Mouse (Mus musculus) adrenal gland, adult 10 weeks (tissue): ENCODE data around the gene Olfr1175-ps. TPM values are rescaled to one million over a fixed set of nuclear protein-coding genes. Genes with fewer than 3 reads are reported as not detected.

Experiments used
- polyA plus RNA-seq: library from polyadenylated mRNA; stranded (reverse); fragments of 350-450 nt; fragmentation: Illumina TruSeq; extraction: RNeasy Lipid Tissue Mini Kit (QIAGEN cat#74804); gene quantifications from one replicate; pipeline ENCODE4 v1.2.3, GENCODE M21; 2014; ENCODE audit warnings: low read depth, low replicate concordance

Olfr1175-ps gene
- not detected for polyA plus RNA-seq

GRCm38 (mm10) chr2:88327115-88327514 lies at the start of gene Olfr1175-ps:
Olfr1175-ps (minus strand) TSS chr2:88327215.

GRCm38 (mm10) chr2:88346392-88346791 lies 19.4 kb upstream of the Olfr1175-ps start, which contains the start of gene Olfr1177-ps:
Olfr1177-ps (minus strand) TSS chr2:88346492.

DNA sequence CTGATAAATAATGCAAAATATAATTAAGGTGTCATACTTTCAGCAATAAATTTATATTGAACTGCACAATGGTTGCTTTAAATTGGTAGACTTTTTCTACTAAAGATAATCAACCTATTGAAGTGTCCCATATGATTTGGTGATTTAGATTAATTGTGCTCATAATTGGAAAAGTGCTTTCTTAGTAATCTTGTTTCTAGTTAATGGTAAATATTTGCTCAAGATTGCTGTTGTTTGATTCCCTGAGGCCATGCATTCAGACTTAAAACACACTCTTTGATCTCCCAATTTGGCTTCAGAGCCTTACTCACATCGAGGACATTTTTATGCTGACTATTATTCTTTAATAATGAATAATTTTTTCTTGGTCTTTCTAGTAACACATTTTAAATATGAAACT lies 9.4 kb upstream of the Olfr1175-ps start, which contains the start of gene Olfr1176:
Gene Olfr1176 (plus strand): TSS at position 301 of the 400 bp plus-strand sequence.

DNA sequence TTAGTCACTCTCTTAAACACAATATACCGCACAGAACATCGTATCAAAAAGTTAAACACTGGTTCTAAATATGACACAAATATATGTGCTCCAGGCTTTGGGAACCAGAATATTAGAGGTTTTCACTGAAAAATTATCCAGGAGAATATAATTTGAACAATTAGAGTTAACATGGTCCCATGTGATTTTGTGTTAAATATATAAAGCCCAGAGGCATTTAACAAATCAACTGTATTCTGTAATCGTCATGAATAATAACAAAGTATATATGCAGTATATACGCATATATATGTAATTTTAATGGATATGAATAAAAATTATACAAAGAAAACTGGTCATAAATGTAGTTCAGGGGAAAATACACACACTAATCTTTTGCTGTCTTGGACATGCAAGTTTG lies 12.0 kb downstream of the Olfr1175-ps start, which contains the start of gene Olfr1174-ps:
Gene Olfr1174-ps (minus strand): TSS at position 101 of the 400 bp plus-strand sequence.

GRCm38 (mm10) chr2:88279775-88280174 lies 47.2 kb downstream of the Olfr1175-ps start, which contains the start of gene Olfr1173:
Olfr1173 (minus strand) TSS chr2:88279875.

Other genes starting within 250 kb of the Olfr1175-ps start
- gene Olfr1164, start 233.2 kb downstream of the Olfr1175-ps start, polyA plus RNA-seq = not detected
- not detected for gene Olfr1166, start 198.9 kb downstream of the Olfr1175-ps start, polyA plus RNA-seq
- not detected for gene Olfr1167, start 172.0 kb downstream of the Olfr1175-ps start, polyA plus RNA-seq
- not detected for gene Olfr1168, start 145.3 kb downstream of the Olfr1175-ps start, polyA plus RNA-seq
- not detected for gene Olfr1170, start 98.9 kb downstream of the Olfr1175-ps start, polyA plus RNA-seq
- not detected for gene Olfr1173, start 47.3 kb downstream of the Olfr1175-ps start, polyA plus RNA-seq
- gene Olfr1174-ps, start 12.1 kb downstream of the Olfr1175-ps start, polyA plus RNA-seq = not detected
- not detected for gene Olfr1176, start 9.5 kb upstream of the Olfr1175-ps start, polyA plus RNA-seq
- gene Olfr1177-ps, start 19.3 kb upstream of the Olfr1175-ps start, polyA plus RNA-seq = not detected
- gene Olfr1178, start 59.8 kb upstream of the Olfr1175-ps start, polyA plus RNA-seq = not detected
- gene Olfr1179, start 79.2 kb upstream of the Olfr1175-ps start, polyA plus RNA-seq = not detected
- not detected for gene Olfr1180, start 91.9 kb upstream of the Olfr1175-ps start, polyA plus RNA-seq
- not detected for gene Olfr1181, start 99.0 kb upstream of the Olfr1175-ps start, polyA plus RNA-seq
- gene Gm13757, start 121.9 kb upstream of the Olfr1175-ps start, polyA plus RNA-seq = not detected
- gene Olfr1183, start 127.7 kb upstream of the Olfr1175-ps start, polyA plus RNA-seq = not detected
- not detected for gene Olfr1184, start 156.4 kb upstream of the Olfr1175-ps start, polyA plus RNA-seq
- gene Olfr1185-ps1, start 166.1 kb upstream of the Olfr1175-ps start, polyA plus RNA-seq = not detected
- not detected for gene Olfr1186, start 191.3 kb upstream of the Olfr1175-ps start, polyA plus RNA-seq
- gene Olfr1188, start 229.7 kb upstream of the Olfr1175-ps start, polyA plus RNA-seq = not detected